Mouse (Mus musculus): Measurements from ENCODE around the gene Idh3a. TPM values are rescaled to one million over a fixed set of nuclear protein-coding genes. Genes with fewer than 3 reads are reported as not detected.
"Not testable (repeated sequence)": the region's sequence is repeated elsewhere in the genome, so short reads cannot be mapped to it uniquely, and the experiment has no call there.

The Idh3a gene
- polyA plus RNA-seq, 1 experiment from 2014 or later = 104 TPM

- H3K9ac ChIP-seq (replicated peaks); H3K4me2 ChIP-seq; H3K27ac ChIP-seq; H3K4me3 ChIP-seq (replicated peaks); H3K9me3 ChIP-seq; H3K4me1 ChIP-seq (replicated peaks); ATAC-seq (ENCODE audit: insufficient number of reproducible peaks, insufficient read depth, low FRiP score, low TSS enrichment, low read depth); H3K27me3 ChIP-seq: not testable (repeated sequence)
- WGBS = 77% methylated on average over 4 of the region's 4 CpGs
- H3K36me3 ChIP-seq = peaks cover 83% of the 10 kb centered on the region
Measured at GRCm38 (mm10) chr9:54593652-54594051, 7.5 kb downstream of the Idh3a start.

GRCm38 (mm10) chr9:54596752-54597465 is 10.8 kb downstream of the Idh3a start:
- Histone ChIP-seq H3K9ac (replicated peaks) (no peak overlapping the region), H3K4me2 (no peak overlapping the region), H3K27me3 (no peaks in the 10 kb centered on the region), H3K4me3 (replicated peaks) (no peak overlapping the region), H3K27ac (no peak overlapping the region), H3K36me3 (peaks cover 91% of the 10 kb centered on the region), H3K4me1 (replicated peaks) (no peaks in the 10 kb centered on the region), H3K9me3 (no peaks in the 10 kb centered on the region)
- no peak for ATAC-seq (ENCODE audit: insufficient number of reproducible peaks, insufficient read depth, low FRiP score, low TSS enrichment, low read depth)
- WGBS = 92% methylated on average over 15 of the region's 15 CpGs

- Histone ChIP-seq H3K27ac (no peak overlapping the region), H3K4me1 (replicated peaks) (no peaks in the 10 kb centered on the region), H3K9me3 (no peaks in the 10 kb centered on the region), H3K9ac (replicated peaks) (no peak overlapping the region), H3K36me3 (peaks cover 72% of the 10 kb centered on the region), H3K4me2 (no peak overlapping the region), H3K27me3 (no peaks in the 10 kb centered on the region), H3K4me3 (replicated peaks) (no peak overlapping the region)
- ATAC-seq (ENCODE audit: insufficient number of reproducible peaks, insufficient read depth, low FRiP score, low TSS enrichment, low read depth) = no peak
- 93% methylated on average over 2 of the region's 2 CpGs for WGBS
Measured at GRCm38 (mm10) chr9:54602386-54602785, 16.3 kb downstream of the Idh3a start.

GRCm38 (mm10) chr9:54602916-54603315 is 16.8 kb downstream of the Idh3a start:
- 90% methylated on average over 7 of the region's 7 CpGs for WGBS
- Histone ChIP-seq H3K36me3 (peaks cover 66% of the 10 kb centered on the region), H3K9me3 (no peaks in the 10 kb centered on the region), H3K4me1 (replicated peaks) (no peaks in the 10 kb centered on the region), H3K27me3 (no peaks in the 10 kb centered on the region), H3K4me2 (no peak overlapping the region), H3K27ac (no peak overlapping the region), H3K9ac (replicated peaks) (no peak overlapping the region), H3K4me3 (replicated peaks) (no peak overlapping the region)
- no peak for ATAC-seq (ENCODE audit: insufficient number of reproducible peaks, insufficient read depth, low FRiP score, low TSS enrichment, low read depth)

GRCm38 (mm10) chr9:54604131-54604654 is 18.1 kb downstream of the Idh3a start:
- ATAC-seq (ENCODE audit: insufficient number of reproducible peaks, insufficient read depth, low FRiP score, low TSS enrichment, low read depth) = no peak
- H3K4me1 ChIP-seq (replicated peaks) = no peaks in the 10 kb centered on the region
- H3K27me3 ChIP-seq = no peaks in the 10 kb centered on the region
- H3K4me2 ChIP-seq = no peak overlapping the region
- no peak overlapping the region for H3K4me3 ChIP-seq (replicated peaks)
- H3K27ac ChIP-seq = no peak overlapping the region
- H3K9ac ChIP-seq (replicated peaks) = no peak overlapping the region
- H3K36me3 ChIP-seq = peaks cover 54% of the 10 kb centered on the region
- WGBS = 83% methylated on average over 5 of the region's 5 CpGs
- H3K9me3 ChIP-seq = no peaks in the 10 kb centered on the region

GRCm38 (mm10) chr9:54604886-54605285 is 18.8 kb downstream of the Idh3a start:
- WGBS = 52% methylated on average over 4 of the region's 4 CpGs
- H3K4me1 ChIP-seq (replicated peaks) = no peaks in the 10 kb centered on the region
- H3K27me3 ChIP-seq = no peaks in the 10 kb centered on the region
- no peak overlapping the region for H3K4me2 ChIP-seq
- no peaks in the 10 kb centered on the region for H3K9me3 ChIP-seq
- no peak overlapping the region for H3K27ac ChIP-seq
- H3K4me3 ChIP-seq (replicated peaks) = no peak overlapping the region
- no peak overlapping the region for H3K9ac ChIP-seq (replicated peaks)
- H3K36me3 ChIP-seq = peaks cover 48% of the 10 kb centered on the region
- no peak for ATAC-seq (ENCODE audit: insufficient number of reproducible peaks, insufficient read depth, low FRiP score, low TSS enrichment, low read depth)

- 75% methylated on average over 5 of the region's 5 CpGs for WGBS
- no peak overlapping the region for H3K4me2 ChIP-seq
- H3K27me3 ChIP-seq = no peaks in the 10 kb centered on the region
- H3K9me3 ChIP-seq = no peaks in the 10 kb centered on the region
- H3K36me3 ChIP-seq = no peaks in the 10 kb centered on the region
- H3K4me1 ChIP-seq (replicated peaks) = no peaks in the 10 kb centered on the region
- ATAC-seq (ENCODE audit: insufficient number of reproducible peaks, insufficient read depth, low FRiP score, low TSS enrichment, low read depth) = no peak
- no peak overlapping the region for H3K9ac ChIP-seq (replicated peaks)
- H3K27ac ChIP-seq = no peak overlapping the region
- no peak overlapping the region for H3K4me3 ChIP-seq (replicated peaks)
Measured at GRCm38 (mm10) chr9:54612781-54613191, 26.7 kb downstream of the Idh3a start.

GRCm38 (mm10) chr9:54614182-54614850 is 28.2 kb downstream of the Idh3a start:
- 65% methylated on average over 13 of the region's 13 CpGs for WGBS
- no peak overlapping the region for H3K9ac ChIP-seq (replicated peaks)

GRCm38 (mm10) chr9:54627240-54627639 is 41.1 kb downstream of the Idh3a start:
- Histone ChIP-seq H3K9me3 (no peaks in the 10 kb centered on the region), H3K36me3 (no peaks in the 10 kb centered on the region), H3K27me3 (no peaks in the 10 kb centered on the region), H3K4me3 (replicated peaks) (no peak overlapping the region), H3K9ac (replicated peaks) (no peak overlapping the region), H3K27ac (no peak overlapping the region), H3K4me2 (no peak overlapping the region), H3K4me1 (replicated peaks) (no peaks in the 10 kb centered on the region)
- WGBS = 87% methylated on average over 5 of the region's 5 CpGs
- no peak for ATAC-seq (ENCODE audit: insufficient number of reproducible peaks, insufficient read depth, low FRiP score, low TSS enrichment, low read depth)

More at GRCm38 (mm10) chr9:54614182-54614850, 28.2 kb downstream of the Idh3a start:
- Histone ChIP-seq H3K36me3 (no peaks in the 10 kb centered on the region), H3K9me3 (no peaks in the 10 kb centered on the region), H3K27ac (no peak overlapping the region), H3K4me1 (replicated peaks) (no peaks in the 10 kb centered on the region), H3K27me3 (no peaks in the 10 kb centered on the region), H3K4me3 (replicated peaks) (no peak overlapping the region), H3K4me2 (no peak overlapping the region)
- ATAC-seq (ENCODE audit: insufficient number of reproducible peaks, insufficient read depth, low FRiP score, low TSS enrichment, low read depth) = no peak

GRCm38 (mm10) chr9:54628752-54629151 is 42.6 kb downstream of the Idh3a start:
- H3K4me2 ChIP-seq = no peak overlapping the region
- no peaks in the 10 kb centered on the region for H3K36me3 ChIP-seq
- H3K27me3 ChIP-seq = no peaks in the 10 kb centered on the region
- 94% methylated on average over 4 of the region's 4 CpGs for WGBS
- no peak overlapping the region for H3K4me3 ChIP-seq (replicated peaks)
- no peaks in the 10 kb centered on the region for H3K4me1 ChIP-seq (replicated peaks)
- H3K9me3 ChIP-seq = no peaks in the 10 kb centered on the region
- no peak overlapping the region for H3K9ac ChIP-seq (replicated peaks)
- no peak for ATAC-seq (ENCODE audit: insufficient number of reproducible peaks, insufficient read depth, low FRiP score, low TSS enrichment, low read depth)
- no peak overlapping the region for H3K27ac ChIP-seq

- Histone ChIP-seq H3K4me2 (no peak overlapping the region), H3K9me3 (no peaks in the 10 kb centered on the region)
- ATAC-seq (ENCODE audit: insufficient number of reproducible peaks, insufficient read depth, low FRiP score, low TSS enrichment, low read depth) = no peak
Measured at GRCm38 (mm10) chr9:54629613-54630261, 43.6 kb downstream of the Idh3a start.

More at GRCm38 (mm10) chr9:54629613-54630261, 43.6 kb downstream of the Idh3a start:
- H3K9ac ChIP-seq (replicated peaks) = no peak overlapping the region
- no peak overlapping the region for H3K27ac ChIP-seq
- no peaks in the 10 kb centered on the region for H3K27me3 ChIP-seq
- H3K4me1 ChIP-seq (replicated peaks) = no peaks in the 10 kb centered on the region
- no peak overlapping the region for H3K4me3 ChIP-seq (replicated peaks)
- no peaks in the 10 kb centered on the region for H3K36me3 ChIP-seq
- WGBS = 74% methylated on average over 5 of the region's 5 CpGs
